Mouse (Mus musculus): ENCODE results near the gene Lmna. TPM values are rescaled to one million over a fixed set of nuclear protein-coding genes. Genes with fewer than 3 reads are reported as not detected.

The Lmna gene
- 24.0 to 27.8 TPM (median 25.7 TPM) in 4 replicates for total RNA-seq (2023)

GRCm38 (mm10) chr3:88509692-88510420 is at the start of gene Lmna:
Gene Lmna (minus strand): TSS chr3:88509956.

GRCm38 (mm10) chr3:88553525-88553879 is 43.7 kb upstream of the Lmna start, which contains the start of gene Ubqln4:
Gene Ubqln4 (plus strand): TSS chr3:88553758.

GRCm38 (mm10) chr3:88552676-88553524 is 43.1 kb upstream of the Lmna start, which contains the start of gene Lamtor2:
Gene Lamtor2 (minus strand): TSS chr3:88553074.

GRCm38 (mm10) chr3:88548180-88548917 is 38.6 kb upstream of the Lmna start, which contains the start of gene Rab25:
Gene Rab25 (minus strand): TSS chr3:88548300.

GRCm38 (mm10) chr3:88532299-88532674 is 22.5 kb upstream of the Lmna start, which contains the start of gene Mex3a:
Gene Mex3a (plus strand): TSS chr3:88532395.

GRCm38 (mm10) chr3:88460983-88461696 is 48.6 kb downstream of the Lmna start, which contains the start of gene Sema4a:
Gene Sema4a (minus strand): TSS chr3:88461182.

Other genes starting within 250 kb of the Lmna start
- gene Gm38392, start 222.7 kb downstream of the Lmna start, total RNA-seq (2023) = 0.63 TPM in 1 of 4 replicates, not detected in the others
- gene Tsacc, start 213.0 kb downstream of the Lmna start, total RNA-seq (2023) = 4.0 to 6.9 TPM (median 4.8 TPM) in 4 replicates
- gene Cct3, start 212.8 kb downstream of the Lmna start, total RNA-seq (2023) = 145 to 179 TPM (median 165 TPM) in 4 replicates
- 124 to 147 TPM (median 133 TPM) in 4 replicates for gene Glmp, start 184.9 kb downstream of the Lmna start, total RNA-seq (2023)
- gene Tmem79, start 173.8 kb downstream of the Lmna start, total RNA-seq (2023) = 0.37 to 2.3 TPM (median 1.8 TPM) in 4 replicates
- 107 to 116 TPM (median 112 TPM) in 4 replicates for gene Smg5, start 173.7 kb downstream of the Lmna start, total RNA-seq (2023)
- 0.73 to 1.7 TPM (median 1.3 TPM) in 4 replicates for gene Paqr6, start 145.4 kb downstream of the Lmna start, total RNA-seq (2023)
- 1.2 TPM in 1 of 4 replicates, not detected in the others for gene Bglap3, start 137.2 kb downstream of the Lmna start, total RNA-seq (2023)
- gene Bglap2, start 131.3 kb downstream of the Lmna start, total RNA-seq (2023) = not detected in 4 replicates
- gene Bglap, start 125.5 kb downstream of the Lmna start, total RNA-seq (2023) = not detected in 4 replicates
- 65.0 to 68.1 TPM (median 67.2 TPM) in 4 replicates for gene Pmf1, start 99.6 kb downstream of the Lmna start, total RNA-seq (2023)
- gene Slc25a44, start 84.8 kb downstream of the Lmna start, total RNA-seq (2023) = 19.0 to 22.3 TPM (median 20.2 TPM) in 4 replicates
- 0.63 to 2.0 TPM (median 1.4 TPM) in 4 replicates for gene Sema4a, start 48.8 kb downstream of the Lmna start, total RNA-seq (2023)
- 1.2 to 1.5 TPM (median 1.4 TPM) in 4 replicates for gene Mex3a, start 22.4 kb upstream of the Lmna start, total RNA-seq (2023)
- gene Rab25, start 38.3 kb upstream of the Lmna start, total RNA-seq (2023) = 0.82 to 2.1 TPM (median 1.1 TPM) in 3 of 4 replicates, not detected in the other
- 80.5 to 103 TPM (median 86.2 TPM) in 4 replicates for gene Lamtor2, start 43.1 kb upstream of the Lmna start, total RNA-seq (2023)
- 43.5 to 47.4 TPM (median 45.2 TPM) in 4 replicates for gene Ubqln4, start 43.8 kb upstream of the Lmna start, total RNA-seq (2023)
- gene Ssr2, start 65.9 kb upstream of the Lmna start, total RNA-seq (2023) = 59.8 to 67.5 TPM (median 65.0 TPM) in 4 replicates
- gene Arhgef2, start 96.0 kb upstream of the Lmna start, total RNA-seq (2023) = 219 to 260 TPM (median 245 TPM) in 4 replicates
- not detected in 4 replicates for gene Rxfp4, start 143.2 kb upstream of the Lmna start, total RNA-seq (2023)
- 110 to 122 TPM (median 116 TPM) in 4 replicates for gene Khdc4, start 175.8 kb upstream of the Lmna start, total RNA-seq (2023)
- 28.0 to 31.3 TPM (median 29.3 TPM) in 4 replicates for gene Rit1, start 206.9 kb upstream of the Lmna start, total RNA-seq (2023)